Mouse (Mus musculus) ES-E14 (cell line): ENCODE measurements at regions not wholly inside any gene's neighbourhood (a gene's known extent, or its start where the extent isn't known, plus 50 kb on each side); places are given as distances from the start of the nearest gene placed in this dataset.

Experiments
- DNase-seq: peaks from one replicate; pipeline ENCODE4 v3.0.0-alpha.2; 2013; ENCODE audit warnings: low read depth, low spot score
- H3K27ac ChIP-seq: 2 replicates; pipeline ENCODE4 v1.5.1; 2012; ENCODE audit warnings: low read depth, mild to moderate bottlenecking, low read length, moderate library complexity, mixed read lengths; ENCODE audit not compliant: poor library complexity, insufficient read depth, severe bottlenecking
- H3K36me3 ChIP-seq: 2 replicates; pipeline ENCODE4 v1.6.1; 2012; ENCODE audit warnings: mild to moderate bottlenecking, low read length, moderate library complexity, mixed read lengths; ENCODE audit not compliant: control insufficient read depth, poor library complexity, insufficient read depth, severe bottlenecking
- H3K4me1 ChIP-seq, 2 experiments: fragments of 150-350 bp in 1 of 2; sonication (generic) in 1 of 2; 2 replicates each; pipeline ENCODE4 v1.6.1; 2012; ENCODE audit warnings: low read length in 2 of 2, mild to moderate bottlenecking in 1 of 2, mixed read lengths in 1 of 2; ENCODE audit not compliant: control insufficient read depth in 2 of 2, insufficient read depth in 2 of 2, poor library complexity in 1 of 2
- H3K4me3 ChIP-seq, 2 experiments: fragments of 150-350 bp in 1 of 2; sonication (generic) in 1 of 2; 2 replicates each; pipeline ENCODE4 v1.5.1; 2012; ENCODE audit warnings: low read length in 2 of 2, low read depth in 1 of 2, mild to moderate bottlenecking in 1 of 2, mixed read lengths in 1 of 2; ENCODE audit not compliant: insufficient read depth in 1 of 2, poor library complexity in 1 of 2, severe bottlenecking in 1 of 2
- H3K9ac ChIP-seq: 2 replicates; pipeline ENCODE4 v1.6.1; 2012; ENCODE audit warnings: low read depth, mild to moderate bottlenecking, low read length, mixed read lengths; ENCODE audit not compliant: poor library complexity, insufficient read depth, severe bottlenecking
- H3K9me3 ChIP-seq: fragments of 150-350 bp; sonication (generic); 2 replicates; pipeline ENCODE4 v1.6.1; 2012; ENCODE audit warnings: low read depth, mild to moderate bottlenecking, low read length; ENCODE audit not compliant: control insufficient read depth, insufficient read depth
- CHD2 ChIP-seq: IDR thresholded peaks from 2 replicates; pipeline ENCODE4 v1.6.1; 2014; ENCODE audit warnings: mild to moderate bottlenecking, low read depth, low read length, inconsistent platforms
- HCFC1 ChIP-seq: IDR thresholded peaks from 2 replicates; pipeline ENCODE4 v1.6.1; 2012; ENCODE audit warnings: low read length, inconsistent platforms, borderline replicate concordance; ENCODE audit not compliant: insufficient read depth
- MAFK ChIP-seq: IDR thresholded peaks from 2 replicates; pipeline ENCODE4 v1.6.1; 2014; ENCODE audit warnings: mild to moderate bottlenecking, low read depth, low read length, inconsistent platforms; ENCODE audit not compliant: insufficient read depth
- ZC3H11A ChIP-seq: IDR thresholded peaks from 2 replicates; pipeline ENCODE4 v1.6.1; 2012; ENCODE audit warnings: low read depth, mild to moderate bottlenecking, inconsistent platforms, low read length, borderline replicate concordance
- ZNF384 ChIP-seq: IDR thresholded peaks from 2 replicates; pipeline ENCODE4 v1.6.1; 2012; ENCODE audit warnings: low read depth, low read length, inconsistent platforms
- in situ Hi-C, 2 experiments: fragments of 600-800 bp; cut with MboI; formaldehyde crosslinking; loops; one replicate each; pipeline ENCODE4 v1.15.1; 2025; ENCODE audit warnings: low sequenced_read_pairs in 2 of 2, inconsistent platforms in 1 of 2; ENCODE audit not compliant: unreplicated experiment in 2 of 2

DNA sequence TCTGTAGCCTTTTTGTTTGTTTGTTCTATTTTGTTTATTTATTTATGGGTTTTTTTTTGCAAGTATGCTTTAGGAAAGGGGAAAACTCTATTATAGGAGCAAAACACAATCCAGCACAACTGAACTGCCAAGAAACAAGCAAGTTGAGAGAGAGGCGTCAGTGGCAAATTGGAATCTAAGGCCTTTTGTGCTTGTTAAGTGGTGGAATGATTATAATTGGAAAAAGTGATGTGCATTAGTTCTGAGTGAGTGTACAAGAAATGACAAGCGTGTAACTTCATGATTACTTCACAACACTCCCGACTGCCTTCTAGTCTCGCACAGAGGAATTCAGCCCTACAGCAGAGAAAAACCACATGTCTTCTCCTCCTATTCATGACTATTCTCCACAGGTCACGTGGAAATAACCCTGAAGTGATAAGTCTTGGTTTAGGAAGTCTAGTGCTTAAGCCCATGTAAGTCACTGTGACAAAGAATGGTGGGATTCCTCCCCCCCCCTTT lies 437.6 kb upstream of the Fign start:
- H3K27ac ChIP-seq = no peak overlapping the region
- no peaks in the 10 kb centered on the region for H3K36me3 ChIP-seq
- no peaks in the 10 kb centered on the region for H3K4me1 ChIP-seq
- no peak overlapping the region for H3K9ac ChIP-seq
- H3K9me3 ChIP-seq = no peaks in the 10 kb centered on the region
- H3K4me3 ChIP-seq = no peak overlapping the region
- TF ChIP-seq ZC3H11A (no peak), MAFK (no peak), HCFC1 (no peak), CHD2 (no peak), ZNF384 (no peak)
- DNase-seq = no peak
- in situ Hi-C loops = no loop called here

DNA sequence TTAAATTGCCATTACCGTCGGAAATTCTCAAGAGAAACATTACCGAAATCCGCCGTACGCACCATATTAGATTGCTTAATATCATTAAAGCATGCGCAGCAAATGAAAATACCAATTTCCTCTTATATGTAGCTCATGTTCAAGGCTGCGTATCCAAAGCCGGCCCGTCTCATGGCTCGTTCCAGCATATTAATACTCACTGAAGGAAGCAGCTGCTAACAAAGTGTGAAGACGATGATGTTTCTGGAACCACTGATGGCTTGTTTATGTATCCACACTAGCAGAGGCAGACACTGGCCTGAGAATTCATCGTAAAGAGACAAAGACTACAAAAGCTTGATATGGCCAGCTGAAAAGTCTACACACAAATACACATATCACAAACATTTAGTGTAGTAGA lies 437.0 kb upstream of the Fign start:
- in situ Hi-C loops = no loop called here
- Histone ChIP-seq H3K9ac (no peak overlapping the region), H3K9me3 (no peaks in the 10 kb centered on the region), H3K4me1 (no peaks in the 10 kb centered on the region), H3K27ac (no peak overlapping the region), H3K36me3 (no peaks in the 10 kb centered on the region), H3K4me3 (no peak overlapping the region)
- TF ChIP-seq HCFC1 (no peak), CHD2 (no peak), ZNF384 (no peak)
- no peak for DNase-seq

DNA sequence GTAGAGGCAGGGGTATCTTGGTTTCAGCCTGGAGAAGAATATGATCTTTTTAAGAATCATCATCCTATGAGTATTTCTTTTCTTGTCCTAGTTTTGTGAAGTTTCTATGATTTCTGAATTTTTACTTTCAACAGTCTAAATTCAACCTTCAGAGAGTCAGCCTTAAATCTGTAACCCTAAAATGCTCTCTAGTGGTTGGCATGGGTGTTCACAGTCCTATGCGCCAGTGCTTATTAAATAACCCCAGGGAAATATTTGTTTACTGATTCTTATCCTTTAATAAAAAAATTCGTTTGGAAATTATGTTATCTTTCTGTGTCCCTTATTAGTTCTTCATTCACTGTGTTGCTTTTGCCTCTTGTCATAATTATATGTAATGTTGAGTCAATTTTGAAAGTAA lies 436.5 kb upstream of the Fign start:
- no peak for TF ChIP-seq ZNF384
- no peak for TF ChIP-seq HCFC1
- no peak for TF ChIP-seq CHD2
- no peak for TF ChIP-seq MAFK
- no peak for TF ChIP-seq ZC3H11A
- H3K9ac ChIP-seq = no peak overlapping the region
- H3K9me3 ChIP-seq = no peaks in the 10 kb centered on the region
- H3K4me3 ChIP-seq = no peak overlapping the region
- H3K4me1 ChIP-seq = no peaks in the 10 kb centered on the region
- no peak overlapping the region for H3K27ac ChIP-seq
- H3K36me3 ChIP-seq = no peaks in the 10 kb centered on the region
- in situ Hi-C loops = no loop called here
- DNase-seq = no peak

DNA sequence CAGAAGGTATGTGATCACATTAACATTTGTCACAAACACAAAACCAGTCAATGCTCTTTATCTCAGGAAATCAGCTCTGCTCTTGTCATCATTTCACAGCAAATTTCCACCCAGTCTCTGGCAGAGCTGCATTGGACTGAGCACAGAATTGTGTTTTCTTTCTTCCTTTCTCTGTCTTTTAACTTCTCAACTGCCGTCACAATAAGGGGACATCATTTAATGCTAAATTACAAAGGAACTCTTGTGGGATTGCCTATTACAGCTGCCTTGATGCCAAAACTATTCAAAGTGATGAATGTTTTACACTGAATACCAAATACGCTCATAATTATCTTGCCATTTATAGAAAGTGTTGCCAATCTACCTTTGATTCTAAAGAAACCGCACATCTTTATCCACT lies 424.9 kb upstream of the Fign start:
- H3K36me3 ChIP-seq = no peaks in the 10 kb centered on the region
- in situ Hi-C loops = no loop called here

DNA sequence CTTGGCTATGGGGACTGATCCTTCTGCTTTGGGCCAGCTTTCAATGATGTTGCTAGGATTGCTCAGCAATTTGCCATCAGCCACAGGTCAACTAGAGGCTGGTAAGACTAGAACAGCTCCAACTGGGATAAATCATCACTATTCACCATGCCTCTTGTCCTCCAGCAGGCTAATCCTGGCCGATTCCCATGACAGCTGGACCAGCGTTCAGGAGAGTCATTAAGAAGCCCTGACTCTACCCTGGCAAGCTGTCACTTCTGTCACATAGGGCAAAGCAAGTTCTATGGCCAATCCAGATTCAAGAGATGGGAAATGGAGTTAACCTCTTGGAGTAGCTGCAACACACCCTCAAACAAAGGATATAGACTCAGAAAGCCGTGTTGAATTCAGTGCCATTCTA lies 424.4 kb upstream of the Fign start:
- TF ChIP-seq ZC3H11A (no peak), CHD2 (no peak), MAFK (no peak), HCFC1 (no peak), ZNF384 (no peak)
- DNase-seq = no peak
- Histone ChIP-seq H3K4me1 (no peaks in the 10 kb centered on the region), H3K9me3 (no peaks in the 10 kb centered on the region), H3K9ac (no peak overlapping the region), H3K36me3 (no peaks in the 10 kb centered on the region), H3K4me3 (no peak overlapping the region), H3K27ac (no peak overlapping the region)
- in situ Hi-C loops = no loop called here

More for the DNA sequence above, 424.9 kb upstream of the Fign start:
- no peak for DNase-seq
- Histone ChIP-seq H3K9ac (no peak overlapping the region), H3K4me3 (no peak overlapping the region), H3K27ac (no peak overlapping the region), H3K9me3 (no peaks in the 10 kb centered on the region), H3K4me1 (no peaks in the 10 kb centered on the region)
- TF ChIP-seq ZNF384 (no peak), HCFC1 (no peak), ZC3H11A (no peak), MAFK (no peak), CHD2 (no peak)
